Mouse (Mus musculus) liver, postnatal 0 days (tissue): ENCODE results near the gene Pax8.

Source experiments
- CTCF ChIP-seq: sonication (generic); IDR thresholded peaks from 2 replicates; pipeline ENCODE4 v1.5.1; 2016; ENCODE audit warnings: antibody characterized with exemption, low read depth
- EP300 ChIP-seq: IDR thresholded peaks from 2 replicates; pipeline ENCODE4 v1.6.1; 2016; ENCODE audit warnings: antibody characterized with exemption, low read depth, mild to moderate bottlenecking

DNA sequence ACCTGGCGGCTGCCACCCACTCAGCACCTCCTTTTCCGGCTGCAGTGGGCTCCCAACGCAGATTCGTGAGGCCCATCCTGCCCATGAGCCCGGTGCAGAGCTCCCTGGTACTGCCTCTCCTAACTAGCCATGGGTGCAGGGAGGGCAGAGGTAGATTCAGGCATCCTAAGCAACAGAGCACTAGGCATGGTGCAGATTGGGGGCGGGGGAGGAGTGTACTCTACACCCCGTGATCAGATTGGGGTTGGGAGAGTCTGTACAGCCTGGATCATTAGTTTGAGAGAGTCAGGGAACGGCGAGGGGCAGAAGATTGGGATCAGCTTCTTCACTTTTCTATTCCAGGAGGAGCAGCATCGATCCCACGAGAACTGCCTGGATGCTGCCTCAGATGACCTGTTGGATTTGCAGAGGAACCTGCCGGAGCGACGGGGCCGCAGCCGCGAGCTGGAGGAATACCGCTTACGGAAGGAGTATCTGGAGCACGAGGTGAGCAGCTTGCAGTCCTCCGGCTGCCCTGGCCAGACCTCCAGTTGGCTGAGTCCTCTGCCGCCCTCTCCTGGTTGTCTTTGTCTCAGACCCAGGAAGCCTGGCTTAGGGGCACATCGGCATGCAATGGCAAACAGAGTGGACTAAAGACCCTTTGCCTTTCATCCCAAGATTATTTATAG is 69.9 kb downstream of the Pax8 start:
- TF ChIP-seq CTCF (peak; percentile 90), EP300 (no peak)
